In the genomic region with DNA sequence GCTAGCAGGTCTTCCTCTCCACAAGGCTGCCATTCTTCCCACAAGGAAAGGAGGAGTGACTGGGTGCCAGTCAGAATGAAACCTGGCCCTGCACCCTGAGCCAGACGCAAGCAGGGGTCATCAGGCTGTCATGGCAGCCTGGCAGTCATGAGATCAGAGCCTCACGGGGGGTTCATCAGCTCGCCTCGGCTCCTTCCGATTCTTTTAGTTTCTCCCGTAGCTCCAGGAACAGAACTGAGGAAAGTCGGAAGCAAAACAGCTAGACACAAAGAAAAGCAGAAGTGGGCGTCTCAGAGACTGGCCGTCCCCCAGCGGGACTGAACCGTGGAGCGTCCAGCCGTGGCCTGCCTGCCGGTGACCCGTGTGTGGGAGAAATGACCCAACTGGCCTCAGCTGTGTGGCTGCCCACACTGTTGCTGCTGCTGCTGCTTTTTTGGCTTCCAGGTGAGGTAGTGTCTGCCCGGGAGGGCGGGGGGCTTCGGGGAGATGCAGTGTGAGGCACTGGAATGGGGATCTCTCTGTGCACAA, we compare ENCODE assay signal across 11 mouse cellular contexts. TPM values are rescaled to one million over a fixed set of nuclear protein-coding genes. Genes with fewer than 3 reads are reported as not detected.
A peak's percentile ranks its signal among the peaks of the same experiment; 100 is the strongest.
DNase-seq lines count a peak whose midpoint lies in the region; ATAC-seq lines count a peak whose summit lies in the region.
"Had no signal": no experiment of that assay in that cellular context is flagged by ENCODE, and none has a peak within 500 bp of the region (broad histone marks: within the 10 kb centered on the region; RNA-seq: fewer than 3 reads in every experiment).

Gene Cd300a, plus strand, starts transcription at position 51 of the 528 bp plus-strand sequence.

- 0 out of 2 replicates have a peak within 1 kb of the TSS, but pooled peaks have one; percentile 12 for H3K9ac ChIP-seq in kidney, embryonic 14.5 days (ENCODE audit: low read depth, low read length)
- H3K9ac ChIP-seq in intestine, embryonic 16.5 days (ENCODE audit: low read depth, low read length), result no peak within 1 kb of the TSS
- H3K9ac ChIP-seq: intestine, embryonic 15.5 days; midbrain, embryonic 12.5 days had no signal

- peaks cover 8% of the 10 kb centered on the region; the same call in 1 of the 2 replicates for H3K4me1 ChIP-seq in kidney, embryonic 14.5 days (ENCODE audit: control insufficient read depth, insufficient read depth, low read length)
- no peaks in the 10 kb centered on the region for H3K4me1 ChIP-seq in intestine, embryonic 16.5 days (ENCODE audit: control insufficient read depth, insufficient read depth, low read length)
- H3K4me1 ChIP-seq: intestine, embryonic 15.5 days; midbrain, embryonic 12.5 days had no signal

- H3K9me3 ChIP-seq in kidney, embryonic 14.5 days (ENCODE audit: control insufficient read depth, low read length), result no peaks in the 10 kb centered on the region
- H3K9me3 ChIP-seq in intestine, embryonic 16.5 days (ENCODE audit: control insufficient read depth, low read length), result no peaks in the 10 kb centered on the region
- H3K9me3 ChIP-seq: intestine, embryonic 15.5 days; midbrain, embryonic 12.5 days had no signal

- peak; percentile 87 for ATAC-seq in kidney, embryonic 14.5 days (ENCODE audit: low FRiP score, low TSS enrichment)
- peak; percentile 88 for ATAC-seq in granulocyte monocyte progenitor cell, adult 5-6 weeks (replicated peaks; ENCODE audit: poor library complexity, severe bottlenecking)
- peak; percentile 89 for ATAC-seq in megakaryocyte, adult 5-6 weeks (ENCODE audit: poor library complexity, severe bottlenecking)
- no peak for ATAC-seq in intestine, embryonic 16.5 days
- ATAC-seq: intestine, embryonic 15.5 days had no signal

- H3K4me2 ChIP-seq in kidney, embryonic 14.5 days (replicated peaks; ENCODE audit: low read depth, low read length), result peak within 1 kb of the TSS; percentile 38
- H3K4me2 ChIP-seq in intestine, embryonic 16.5 days (ENCODE audit: low read depth, low read length), result no peak within 1 kb of the TSS
- H3K4me2 ChIP-seq: intestine, embryonic 15.5 days; midbrain, embryonic 12.5 days had no signal

- H3K27ac ChIP-seq in kidney, embryonic 14.5 days (ENCODE audit: low read depth, low read length), result no peak within 1 kb of the TSS
- no peak within 1 kb of the TSS for H3K27ac ChIP-seq in intestine, embryonic 16.5 days (ENCODE audit: low read length)
- H3K27ac ChIP-seq: intestine, embryonic 15.5 days; midbrain, embryonic 12.5 days had no signal

- H3K4me3 ChIP-seq in kidney, embryonic 14.5 days (ENCODE audit: low read length), result peak within 1 kb of the TSS; percentile 8; the same call in 1 of the 2 replicates
- no peak within 1 kb of the TSS for H3K4me3 ChIP-seq in intestine, embryonic 16.5 days (ENCODE audit: low read length)
- H3K4me3 ChIP-seq: intestine, embryonic 15.5 days; midbrain, embryonic 12.5 days had no signal

- no peak for DNase-seq in kidney, adult 9 months
- DNase-seq in B cell, adult 2 months, result peak; percentile 30 to 31
- no peak for DNase-seq in thymus, postnatal 0 days (ENCODE audit: low spot score)
- no peak for DNase-seq in testis, postnatal 14 days (ENCODE audit: low spot score)
- DNase-seq: cerebellum, postnatal 25 days had no signal

- H3K27me3 ChIP-seq in kidney, embryonic 14.5 days (ENCODE audit: control insufficient read depth, insufficient read depth, low read length), result no peaks in the 10 kb centered on the region
- no peaks in the 10 kb centered on the region for H3K27me3 ChIP-seq in intestine, embryonic 16.5 days (replicated peaks; ENCODE audit: control insufficient read depth, insufficient read depth, low read length)
- H3K27me3 ChIP-seq: intestine, embryonic 15.5 days had no signal

- WGBS in kidney, embryonic 14.5 days, result 32% methylated on average over 18 of the region's 18 CpGs
- 75% methylated on average over 18 of the region's 18 CpGs for WGBS in intestine, embryonic 16.5 days

- H3K36me3 ChIP-seq in kidney, embryonic 14.5 days (ENCODE audit: control insufficient read depth, insufficient read depth, low read length), result no peaks in the 10 kb centered on the region
- H3K36me3 ChIP-seq in intestine, embryonic 16.5 days (ENCODE audit: control insufficient read depth, insufficient read depth, low read length), result no peaks in the 10 kb centered on the region
- H3K36me3 ChIP-seq: intestine, embryonic 15.5 days; midbrain, embryonic 12.5 days had no signal

RNA-seq across cellular contexts. Expression of gene Cd300a, which starts in this region (rescaled TPM):
- polyA plus RNA-seq in kidney, embryonic 14.5 days (2014; fragmentation: Nextera tagmentation; extraction: Ambion mirVana), result 0.91 and 1.2 TPM in 2 replicates
- total RNA-seq in granulocyte monocyte progenitor cell, adult 5-6 weeks (2014; fragmentation: Nextera tagmentation), result 11.4 and 12.6 TPM in 2 replicates
- total RNA-seq in granulocyte monocyte progenitor cell, adult 5-6 weeks (2017), result 14.3 and 20.8 TPM in 2 replicates
- total RNA-seq in megakaryocyte, adult 5-6 weeks (2015), result 38.1 and 38.5 TPM in 2 replicates
- 71.1 and 83.8 TPM in 2 replicates for total RNA-seq in megakaryocyte, adult 5-6 weeks (2017)
- 5.0 and 6.8 TPM in 2 replicates for polyA plus RNA-seq in thymus, postnatal 0 days (2015; fragmentation: Nextera tagmentation; extraction: Ambion mirVana)
- polyA plus RNA-seq in intestine, embryonic 16.5 days (2015; fragmentation: Nextera tagmentation; extraction: Ambion mirVana), result 2.5 and 2.6 TPM in 2 replicates

Comparison
In these comparisons a context has a peak if more than half of its experiments do, and no peak if none do; other contexts are left out.
1. DNase-seq: peak in B cell, adult 2 months (2 of 2); none in kidney, adult 9 months (single experiment), thymus, postnatal 0 days (single experiment) and testis, postnatal 14 days (single experiment).